Mouse (Mus musculus) R1 (cell line): ENCODE data around the gene Tmem192.

ENCODE experiments used
- DNase-seq: peaks from one replicate; pipeline ENCODE4 v3.0.0-alpha.2; 2018; ENCODE audit warnings: low read depth, low spot score

Gene Tmem192

DNA sequence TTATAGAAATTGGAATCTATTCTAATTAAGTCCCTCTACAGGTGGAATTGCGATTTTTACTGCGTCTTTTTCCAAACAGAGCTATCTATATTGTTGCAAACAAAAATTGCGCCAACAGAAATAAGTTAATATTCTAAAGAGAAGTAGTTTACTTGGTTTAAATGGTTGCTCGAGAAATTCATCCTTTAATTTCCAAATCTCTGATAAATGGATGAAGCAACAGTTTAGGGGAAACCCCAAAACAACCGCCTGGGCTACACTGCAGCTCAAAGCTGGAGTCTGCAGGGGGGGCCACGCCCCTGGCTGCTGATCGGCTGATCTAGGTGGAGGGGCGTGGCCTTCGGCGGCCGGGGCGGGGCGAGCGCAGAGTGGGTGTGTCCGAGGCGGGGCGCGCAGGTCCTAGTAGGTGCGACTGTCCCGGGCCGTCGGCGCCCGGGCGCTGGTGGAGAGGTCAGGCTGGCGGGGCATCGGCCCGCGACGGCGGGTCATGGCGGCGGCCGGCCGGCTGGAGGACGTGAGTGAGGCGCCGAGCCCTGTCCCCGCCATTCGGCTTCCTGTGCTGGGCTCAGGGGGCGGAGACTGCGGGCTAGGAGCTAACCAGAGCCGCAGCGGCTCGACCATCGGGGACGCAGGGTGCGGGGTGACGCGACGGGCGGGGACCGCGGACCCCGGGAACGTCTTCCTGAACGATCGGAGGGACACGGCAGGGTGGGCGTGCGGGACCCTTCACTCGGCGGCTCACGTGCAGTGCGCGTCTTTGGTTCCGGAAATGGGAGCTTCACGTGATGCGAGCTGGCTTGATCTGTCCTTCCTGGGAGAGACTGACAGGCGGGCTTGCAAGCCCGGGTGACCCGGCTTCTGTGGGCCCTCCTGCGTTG is at the start of gene Tmem192:
TSS of gene Tmem192 (plus strand) at position 366 of the 878 bp plus-strand sequence.
- DNase-seq, result peak; percentile 89

GRCm38 (mm10) chr8:64898710-64899109 is 48.3 kb upstream of the Tmem192 start:
- DNase-seq, result peak; percentile 30

- DNase-seq, result no peak
Measured at GRCm38 (mm10) chr8:64900645-64901044, 46.3 kb upstream of the Tmem192 start.

GRCm38 (mm10) chr8:64901527-64902156 is 45.3 kb upstream of the Tmem192 start:
- DNase-seq, result no peak

- no peak for DNase-seq
Measured at GRCm38 (mm10) chr8:64902191-64902590, 44.8 kb upstream of the Tmem192 start.

GRCm38 (mm10) chr8:64903778-64904177 is 43.2 kb upstream of the Tmem192 start:
- no peak for DNase-seq

GRCm38 (mm10) chr8:64910026-64910425 is 37.0 kb upstream of the Tmem192 start:
- no peak for DNase-seq

DNA sequence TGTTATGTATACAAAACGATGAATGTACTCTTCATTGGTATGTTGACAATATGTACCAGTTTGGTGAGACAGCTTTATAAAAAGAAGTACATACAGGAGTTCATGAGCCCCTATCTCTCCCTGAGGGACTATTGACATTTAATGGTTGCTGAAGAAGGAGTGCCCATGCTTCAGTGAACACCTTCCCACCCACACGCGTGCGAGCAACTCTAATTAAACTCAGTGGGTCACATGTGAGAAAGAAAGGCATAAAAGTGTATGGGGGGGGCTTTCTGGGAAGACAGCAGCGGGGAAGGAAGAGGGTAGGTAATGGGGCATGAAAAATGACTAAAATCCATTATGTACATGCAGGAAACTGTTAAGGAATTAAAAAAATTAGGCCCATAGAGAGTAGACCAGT is 30.2 kb upstream of the Tmem192 start:
- no peak for DNase-seq

DNA sequence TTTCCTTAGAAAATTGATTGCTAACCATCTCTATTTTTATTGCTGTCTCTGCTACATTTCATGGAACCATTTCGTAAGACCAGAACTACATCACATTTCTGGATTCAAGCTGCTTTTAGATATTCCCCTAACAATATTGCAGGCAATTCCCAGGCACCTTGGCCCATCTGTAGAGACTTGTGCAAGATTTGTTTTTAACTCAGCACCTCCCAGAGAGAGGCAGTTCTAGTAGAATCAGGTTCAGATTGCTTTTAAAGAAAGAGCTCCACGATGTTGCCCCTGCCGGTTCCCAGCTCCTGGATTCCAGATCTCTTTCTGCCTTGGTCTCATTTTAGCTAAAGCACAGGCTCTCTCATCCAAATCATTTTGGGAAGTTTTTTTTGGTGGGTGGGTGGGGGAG is 23.7 kb upstream of the Tmem192 start:
- DNase-seq, result no peak

DNA sequence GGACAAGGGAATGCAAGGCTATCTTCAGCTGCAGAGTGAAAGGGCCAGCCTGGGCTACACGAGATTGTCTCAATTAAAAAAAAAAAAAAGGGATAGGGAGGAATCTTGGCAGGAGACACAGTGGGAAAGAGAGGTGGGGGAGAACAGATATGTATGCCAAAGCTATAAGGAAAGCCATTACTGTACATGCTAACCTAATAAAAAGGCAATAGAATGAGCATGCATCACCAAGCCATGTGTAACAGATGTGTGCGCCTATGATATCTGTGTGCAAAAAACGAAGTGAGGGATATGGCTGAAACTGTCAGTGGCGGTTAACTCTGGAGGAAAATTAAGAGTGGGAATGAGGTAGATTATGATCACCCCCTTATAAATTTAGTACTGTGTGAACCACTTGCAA is 21.2 kb upstream of the Tmem192 start:
- no peak for DNase-seq

- no peak for DNase-seq
Measured at GRCm38 (mm10) chr8:64926355-64926754, 20.6 kb upstream of the Tmem192 start.

- DNase-seq, result peak; percentile 71
Measured at GRCm38 (mm10) chr8:64928938-64929337, 18.0 kb upstream of the Tmem192 start.

DNA sequence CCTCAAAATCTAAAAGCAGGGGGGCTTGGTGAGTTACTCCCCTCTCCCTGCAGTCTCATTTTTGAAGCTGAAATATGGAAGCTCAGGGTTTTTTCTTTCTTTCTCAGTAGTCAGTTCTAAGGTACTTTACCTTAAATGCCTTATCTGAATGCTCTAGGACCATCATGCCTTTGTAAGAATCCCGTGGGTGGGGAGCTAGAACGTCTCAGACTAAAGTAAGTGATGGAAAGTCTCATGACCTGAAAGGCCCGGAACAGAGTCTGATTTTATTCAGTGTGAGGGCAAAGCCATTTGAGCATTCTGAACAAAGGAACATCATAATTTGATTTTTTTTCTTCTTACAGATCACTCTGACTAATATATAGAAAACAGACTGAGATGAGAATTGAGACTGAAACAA is 12.0 kb upstream of the Tmem192 start:
- DNase-seq, result no peak

- peak; percentile 54 for DNase-seq
Measured at GRCm38 (mm10) chr8:64941019-64941418, 6.0 kb upstream of the Tmem192 start.

- peak; percentile 76 for DNase-seq
Measured at GRCm38 (mm10) chr8:64941495-64941894, 5.5 kb upstream of the Tmem192 start.

DNA sequence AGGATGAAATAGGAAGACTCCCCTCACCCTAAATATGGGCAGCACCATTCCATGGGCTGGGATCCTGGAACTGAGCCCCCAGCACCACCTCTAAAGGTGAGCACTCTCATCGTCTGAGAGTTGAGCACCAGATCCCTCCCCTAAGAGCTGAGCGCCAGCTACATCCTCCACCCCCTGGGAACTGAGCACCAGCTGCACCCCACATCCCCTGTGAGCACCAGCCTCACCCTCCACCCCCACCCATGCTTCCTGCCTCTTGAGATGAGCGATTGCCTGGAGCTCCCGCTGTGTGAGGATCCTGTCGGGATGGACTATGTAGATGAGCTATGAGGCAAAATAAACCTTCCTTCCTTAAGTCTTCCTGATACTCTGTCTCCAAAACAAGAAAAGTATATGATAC is 4.0 kb upstream of the Tmem192 start:
- no peak for DNase-seq

- peak; percentile 83 for DNase-seq
Measured at GRCm38 (mm10) chr8:64944831-64945230, 2.2 kb upstream of the Tmem192 start.

DNA sequence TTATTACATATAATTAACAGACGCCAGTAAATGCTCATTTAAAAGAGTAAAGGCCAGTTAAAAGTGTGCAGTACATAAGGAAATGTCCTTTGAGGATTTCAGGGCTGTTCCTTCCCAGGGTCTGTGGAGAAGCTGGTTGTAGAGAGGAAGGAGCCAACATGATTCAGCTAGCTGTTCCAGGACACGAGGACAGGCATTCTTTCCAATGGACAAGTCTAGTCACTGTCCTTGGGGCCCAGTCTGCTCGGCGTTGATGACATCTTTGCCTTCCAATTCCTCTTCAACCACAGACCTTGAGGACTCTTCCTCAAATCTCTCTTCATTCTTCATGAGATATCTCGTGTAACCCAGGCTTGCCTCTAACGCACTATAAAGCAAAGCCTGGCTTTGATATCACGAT is 1.4 kb upstream of the Tmem192 start:
- no peak for DNase-seq

- DNase-seq, result no peak
Measured at GRCm38 (mm10) chr8:64946441-64946819, 555 bp upstream of the Tmem192 start.

DNA sequence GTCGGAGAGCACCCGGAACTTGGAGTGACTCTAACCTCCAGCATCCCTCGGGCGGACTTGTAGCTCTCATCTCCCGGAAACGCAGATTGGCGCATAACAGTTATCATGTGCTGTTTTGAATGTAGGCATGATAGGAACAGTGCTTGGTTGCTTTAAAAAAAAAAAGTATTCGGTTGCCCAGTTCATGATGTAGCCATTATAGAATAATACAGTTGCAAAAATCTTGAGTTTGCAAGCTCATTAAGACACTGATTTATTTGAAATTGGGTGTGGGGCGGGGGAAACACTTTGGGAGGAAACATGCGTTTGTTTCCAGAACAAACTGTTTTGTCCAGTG is 681 bp downstream of the Tmem192 start:
- no peak for DNase-seq

GRCm38 (mm10) chr8:64948371-64948770 is 1.4 kb downstream of the Tmem192 start:
- DNase-seq, result no peak

GRCm38 (mm10) chr8:64952101-64952500 is 5.1 kb downstream of the Tmem192 start:
- peak; percentile 94 for DNase-seq

DNA sequence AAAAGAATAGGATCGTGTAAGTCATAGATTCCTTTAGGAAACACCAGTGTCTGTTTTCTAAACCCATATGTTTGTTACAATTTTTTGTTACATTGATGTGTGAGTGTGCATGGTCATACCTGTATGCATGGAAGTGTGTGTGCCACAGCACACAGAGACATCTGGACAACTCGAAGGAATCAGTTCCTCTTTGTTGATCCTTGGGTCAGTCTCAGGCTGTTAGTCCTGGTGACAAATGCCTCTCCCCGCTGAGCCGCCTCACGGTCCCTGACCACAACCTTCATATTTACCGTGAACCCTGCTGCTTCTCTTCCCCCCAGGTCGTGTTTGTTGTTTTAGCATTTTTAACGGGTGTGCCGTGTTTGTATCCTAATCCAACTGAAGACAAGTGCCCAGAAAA is 12.0 kb downstream of the Tmem192 start:
- no peak for DNase-seq
